Mouse (Mus musculus): Measurements from ENCODE around the gene AC131692.1. TPM values are rescaled to one million over a fixed set of nuclear protein-coding genes. Genes with fewer than 3 reads are reported as not detected.

The AC131692.1 gene
- polyA plus RNA-seq, 1 experiment from 2014 or later, result 0.62 TPM

DNA sequence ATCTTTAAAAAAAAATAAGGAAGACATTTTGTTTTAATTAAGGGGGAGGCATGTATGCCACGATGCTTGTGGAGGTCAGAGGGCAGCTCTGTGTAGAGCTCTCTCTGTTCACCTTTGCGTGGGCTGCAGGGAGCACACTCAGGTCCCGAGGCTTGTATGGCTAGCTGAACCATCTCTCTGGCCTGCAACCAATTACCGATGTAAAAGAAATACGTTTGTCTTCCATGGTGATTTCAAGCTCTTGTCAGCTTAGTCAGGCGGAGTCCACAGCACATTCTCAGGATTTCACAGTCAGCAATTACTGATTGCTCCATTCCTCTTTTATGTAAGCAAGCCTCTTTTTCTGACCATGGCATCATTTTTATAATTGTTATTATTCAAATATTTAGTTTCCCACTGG lies 7.0 kb downstream of the AC131692.1 start:
- no peak for ATAC-seq (ENCODE audit: insufficient number of reproducible peaks, insufficient read depth, low FRiP score, low read depth)
- H3K9me3 ChIP-seq (ENCODE audit: control insufficient read depth, low read depth, low read length), result no peaks in the 10 kb centered on the region

DNA sequence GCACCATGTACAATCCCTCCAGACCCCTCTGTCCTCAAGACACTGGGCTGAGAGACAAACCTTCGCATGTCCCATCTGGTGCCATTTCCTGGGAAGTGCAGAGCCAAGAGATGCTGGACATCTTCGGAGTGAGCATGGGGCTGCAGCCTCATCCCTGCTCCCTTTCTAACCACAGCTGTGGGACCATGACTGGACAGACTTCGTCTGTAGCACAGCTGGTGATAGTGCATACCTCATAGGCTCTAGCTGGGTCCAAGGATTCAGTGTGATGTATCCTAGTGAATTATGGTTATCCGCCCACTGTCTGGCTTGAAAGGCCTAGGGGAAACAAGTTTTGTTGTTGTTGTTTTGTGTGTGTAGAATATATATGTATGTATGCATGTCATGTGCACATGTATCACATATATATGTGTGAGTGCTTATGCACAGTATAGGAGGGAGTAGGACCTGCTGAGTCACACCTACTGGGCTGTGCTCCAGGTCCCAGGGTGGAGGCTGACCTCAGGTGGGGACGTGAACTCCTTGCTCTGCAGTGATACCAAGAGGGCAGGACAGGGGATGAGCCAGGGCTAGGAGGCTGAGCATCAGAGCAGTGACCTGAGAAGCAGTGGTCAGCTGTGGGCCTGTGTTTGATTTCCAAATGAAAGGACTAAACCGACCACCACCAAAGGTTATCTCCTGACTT lies 8.1 kb downstream of the AC131692.1 start:
- H3K36me3 ChIP-seq (ENCODE audit: control insufficient read depth, insufficient read depth, low read length), result no peaks in the 10 kb centered on the region; the same call in 1 of the 2 replicates
- no peak overlapping the region for H3K4me2 ChIP-seq (replicated peaks; ENCODE audit: low read depth, low read length)
- H3K27me3 ChIP-seq (ENCODE audit: control insufficient read depth, insufficient read depth, low read length), result no peaks in the 10 kb centered on the region
- no peak overlapping the region for H3K27ac ChIP-seq (ENCODE audit: low read length)
- WGBS, result 77% methylated on average over 6 of the region's 6 CpGs
- no peaks in the 10 kb centered on the region for H3K9me3 ChIP-seq (ENCODE audit: control insufficient read depth, low read depth, low read length)
- H3K9ac ChIP-seq (replicated peaks; ENCODE audit: low read depth, low read length), result no peak overlapping the region
- no peak for ATAC-seq (ENCODE audit: insufficient number of reproducible peaks, insufficient read depth, low FRiP score, low read depth)
- H3K4me1 ChIP-seq (ENCODE audit: control insufficient read depth, insufficient read depth, low read length), result no peaks in the 10 kb centered on the region
- no peak overlapping the region for H3K4me3 ChIP-seq (ENCODE audit: low read depth, low read length)

More for the DNA sequence above, 7.0 kb downstream of the AC131692.1 start:
- Histone ChIP-seq H3K27ac (ENCODE audit: low read length) (no peak overlapping the region), H3K4me1 (ENCODE audit: control insufficient read depth, insufficient read depth, low read length) (no peaks in the 10 kb centered on the region), H3K4me2 (replicated peaks; ENCODE audit: low read depth, low read length) (no peak overlapping the region), H3K27me3 (ENCODE audit: control insufficient read depth, insufficient read depth, low read length) (no peaks in the 10 kb centered on the region), H3K4me3 (ENCODE audit: low read depth, low read length) (no peak overlapping the region), H3K36me3 (ENCODE audit: control insufficient read depth, insufficient read depth, low read length) (no peaks in the 10 kb centered on the region; the same call in 1 of the 2 replicates), H3K9ac (replicated peaks; ENCODE audit: low read depth, low read length) (no peak overlapping the region)
- 54% methylated on average over 6 of the region's 6 CpGs for WGBS

DNA sequence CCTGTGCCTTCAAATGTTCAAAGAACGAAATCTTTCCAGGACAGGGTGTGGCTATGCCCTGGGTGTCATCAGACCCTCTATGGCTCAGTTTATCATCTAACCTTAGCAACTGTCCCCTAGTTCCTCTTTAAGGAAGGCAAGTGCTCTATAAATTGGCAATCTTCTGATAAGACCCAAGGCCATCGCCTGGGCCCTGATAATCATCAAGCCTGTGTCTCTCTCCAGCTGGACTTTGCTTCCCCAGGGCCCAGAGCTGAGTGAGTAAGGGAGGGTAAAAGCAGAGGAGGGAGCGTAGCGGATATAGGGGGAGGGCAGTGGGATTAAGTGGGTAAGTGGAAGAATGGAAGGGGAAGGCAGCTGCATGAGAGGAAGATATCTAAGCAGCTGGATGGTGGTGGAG lies 10.3 kb downstream of the AC131692.1 start:
- no peak for ATAC-seq (ENCODE audit: insufficient number of reproducible peaks, insufficient read depth, low FRiP score, low read depth)
- Histone ChIP-seq H3K9me3 (ENCODE audit: control insufficient read depth, low read depth, low read length) (no peaks in the 10 kb centered on the region), H3K9ac (replicated peaks; ENCODE audit: low read depth, low read length) (no peak overlapping the region), H3K4me3 (ENCODE audit: low read depth, low read length) (no peak overlapping the region), H3K4me1 (ENCODE audit: control insufficient read depth, insufficient read depth, low read length) (no peaks in the 10 kb centered on the region), H3K36me3 (ENCODE audit: control insufficient read depth, insufficient read depth, low read length) (no peaks in the 10 kb centered on the region), H3K4me2 (replicated peaks; ENCODE audit: low read depth, low read length) (no peak overlapping the region), H3K27me3 (ENCODE audit: control insufficient read depth, insufficient read depth, low read length) (no peaks in the 10 kb centered on the region), H3K27ac (ENCODE audit: low read length) (no peak overlapping the region)
- WGBS, result 68% methylated on average over 4 of the region's 4 CpGs

GRCm38 (mm10) chr19:6105586-6105985 lies 11.4 kb downstream of the AC131692.1 start, which contains the start of gene Naaladl1:
TSS of gene Naaladl1 (plus strand) at chr19:6105782.
- H3K4me2 ChIP-seq (replicated peaks; ENCODE audit: low read depth, low read length), result no peak within 1 kb of the TSS
- H3K27me3 ChIP-seq (ENCODE audit: control insufficient read depth, insufficient read depth, low read length), result no peaks in the 10 kb centered on the region
- H3K4me1 ChIP-seq (ENCODE audit: control insufficient read depth, insufficient read depth, low read length), result no peaks in the 10 kb centered on the region
- H3K36me3 ChIP-seq (ENCODE audit: control insufficient read depth, insufficient read depth, low read length), result no peaks in the 10 kb centered on the region
- no peak for ATAC-seq (ENCODE audit: insufficient number of reproducible peaks, insufficient read depth, low FRiP score, low read depth)
- H3K9ac ChIP-seq (replicated peaks; ENCODE audit: low read depth, low read length), result no peak within 1 kb of the TSS
- H3K27ac ChIP-seq (ENCODE audit: low read length), result no peak within 1 kb of the TSS
- WGBS, result 86% methylated on average over 7 of the region's 7 CpGs
- no peaks in the 10 kb centered on the region for H3K9me3 ChIP-seq (ENCODE audit: control insufficient read depth, low read depth, low read length)
- no peak within 1 kb of the TSS for H3K4me3 ChIP-seq (ENCODE audit: low read depth, low read length)

- Histone ChIP-seq H3K4me2 (replicated peaks; ENCODE audit: low read depth, low read length) (no peak overlapping the region), H3K4me3 (ENCODE audit: low read depth, low read length) (no peak overlapping the region), H3K9ac (replicated peaks; ENCODE audit: low read depth, low read length) (no peak overlapping the region), H3K27ac (ENCODE audit: low read length) (no peak overlapping the region), H3K4me1 (ENCODE audit: control insufficient read depth, insufficient read depth, low read length) (peaks cover 5% of the 10 kb centered on the region; the same call in 1 of the 2 replicates), H3K27me3 (ENCODE audit: control insufficient read depth, insufficient read depth, low read length) (no peaks in the 10 kb centered on the region), H3K9me3 (ENCODE audit: control insufficient read depth, low read depth, low read length) (no peaks in the 10 kb centered on the region), H3K36me3 (ENCODE audit: control insufficient read depth, insufficient read depth, low read length) (peaks cover 20% of the 10 kb centered on the region)
- WGBS, result 24% methylated on average over 6 of the region's 6 CpGs
- no peak for ATAC-seq (ENCODE audit: insufficient number of reproducible peaks, insufficient read depth, low FRiP score, low read depth)
Observed at GRCm38 (mm10) chr19:6113116-6113515, 18.9 kb downstream of the AC131692.1 start.

GRCm38 (mm10) chr19:6116113-6116850 lies 22.1 kb downstream of the AC131692.1 start:
- Histone ChIP-seq H3K4me2 (replicated peaks; ENCODE audit: low read depth, low read length) (no peak overlapping the region), H3K27ac (ENCODE audit: low read length) (no peak overlapping the region), H3K27me3 (ENCODE audit: control insufficient read depth, insufficient read depth, low read length) (no peaks in the 10 kb centered on the region), H3K9me3 (ENCODE audit: control insufficient read depth, low read depth, low read length) (no peaks in the 10 kb centered on the region), H3K36me3 (ENCODE audit: control insufficient read depth, insufficient read depth, low read length) (peaks cover 20% of the 10 kb centered on the region), H3K4me3 (ENCODE audit: low read depth, low read length) (no peak overlapping the region), H3K4me1 (ENCODE audit: control insufficient read depth, insufficient read depth, low read length) (peaks cover 9% of the 10 kb centered on the region; the same call in 1 of the 2 replicates), H3K9ac (replicated peaks; ENCODE audit: low read depth, low read length) (no peak overlapping the region)
- WGBS, result 88% methylated on average over 15 of the region's 15 CpGs
- ATAC-seq (ENCODE audit: insufficient number of reproducible peaks, insufficient read depth, low FRiP score, low read depth), result no peak

- peaks cover 20% of the 10 kb centered on the region for H3K36me3 ChIP-seq (ENCODE audit: control insufficient read depth, insufficient read depth, low read length)
- WGBS, result 4% methylated on average over 32 of the region's 32 CpGs
- ATAC-seq (ENCODE audit: insufficient number of reproducible peaks, insufficient read depth, low FRiP score, low read depth), result peak; percentile 1; the same call in 1 of the 2 replicates
- H3K27ac ChIP-seq (ENCODE audit: low read length), result peak overlapping the region; percentile 98
- H3K9me3 ChIP-seq (ENCODE audit: control insufficient read depth, low read depth, low read length), result no peaks in the 10 kb centered on the region
- H3K27me3 ChIP-seq (ENCODE audit: control insufficient read depth, insufficient read depth, low read length), result no peaks in the 10 kb centered on the region
- H3K9ac ChIP-seq (replicated peaks; ENCODE audit: low read depth, low read length), result peak overlapping the region; percentile 63
- H3K4me2 ChIP-seq (replicated peaks; ENCODE audit: low read depth, low read length), result peak overlapping the region; percentile 64
- H3K4me3 ChIP-seq (ENCODE audit: low read depth, low read length), result peak overlapping the region; percentile 82
- H3K4me1 ChIP-seq (ENCODE audit: control insufficient read depth, insufficient read depth, low read length), result peaks cover 9% of the 10 kb centered on the region; the same call in 1 of the 2 replicates
Observed at GRCm38 (mm10) chr19:6117346-6117985, 23.2 kb downstream of the AC131692.1 start.

- H3K4me2 ChIP-seq (replicated peaks; ENCODE audit: low read depth, low read length), result peak within 1 kb of the TSS; percentile 64
- no peaks in the 10 kb centered on the region for H3K9me3 ChIP-seq (ENCODE audit: control insufficient read depth, low read depth, low read length)
- ATAC-seq (ENCODE audit: insufficient number of reproducible peaks, insufficient read depth, low FRiP score, low read depth), result peak; percentile 86
- under 1% methylated on average over 77 of the region's 77 CpGs for WGBS
- peak within 1 kb of the TSS; percentile 98 for H3K27ac ChIP-seq (ENCODE audit: low read length)
- peaks cover 9% of the 10 kb centered on the region; the same call in 1 of the 2 replicates for H3K4me1 ChIP-seq (ENCODE audit: control insufficient read depth, insufficient read depth, low read length)
- H3K9ac ChIP-seq (replicated peaks; ENCODE audit: low read depth, low read length), result peak within 1 kb of the TSS; percentile 63
- H3K4me3 ChIP-seq (ENCODE audit: low read depth, low read length), result peak within 1 kb of the TSS; percentile 82
- H3K36me3 ChIP-seq (ENCODE audit: control insufficient read depth, insufficient read depth, low read length), result peaks cover 20% of the 10 kb centered on the region
- H3K27me3 ChIP-seq (ENCODE audit: control insufficient read depth, insufficient read depth, low read length), result no peaks in the 10 kb centered on the region
Observed at GRCm38 (mm10) chr19:6117986-6118676, 23.9 kb downstream of the AC131692.1 start, which contains the start of gene Sac3d1. TSS of gene Sac3d1 (minus strand) at chr19:6118650.

All from stomach, embryonic 14.5 days (tissue).